Mouse (Mus musculus) MEL (cell line): Measurements from ENCODE around the gene Dhps. TPM values are rescaled to one million over a fixed set of nuclear protein-coding genes. Genes with fewer than 3 reads are reported as not detected.

Experiments
- DNase-seq: peaks from one replicate; pipeline ENCODE4 v3.0.0; 2011; ENCODE audit warnings: low read depth, low spot score
- H3K27ac ChIP-seq: 2 replicates; pipeline ENCODE4 v1.5.1; 2012; ENCODE audit warnings: low read depth, mild to moderate bottlenecking, control low read depth, low read length, moderate library complexity; ENCODE audit not compliant: control insufficient read depth
- H3K27me3 ChIP-seq, 2 experiments: fragments of 150-350 bp in 1 of 2; sonication (generic) in 1 of 2; 2 replicates each; pipeline ENCODE4 v1.6.1; 2012; ENCODE audit warnings: low read length in 2 of 2, mild to moderate bottlenecking in 2 of 2, improper control_type of control experiment in 1 of 2, moderate library complexity in 1 of 2; ENCODE audit not compliant: insufficient read depth in 2 of 2, control insufficient read depth in 1 of 2
- H3K36me3 ChIP-seq, 2 experiments: 2 replicates each; pipeline ENCODE4 v1.6.1; 2012 to 2014; ENCODE audit warnings: low read length in 2 of 2, improper control_type of control experiment in 1 of 2, inconsistent platforms in 1 of 2, mild to moderate bottlenecking in 1 of 2; ENCODE audit not compliant: insufficient read depth in 2 of 2, control insufficient read depth in 1 of 2
- H3K4me1 ChIP-seq, 2 experiments: fragments of 150-350 bp in 1 of 2; sonication (generic) in 1 of 2; 2 replicates each; pipeline ENCODE4 v1.6.1; 2012; ENCODE audit warnings: low read length in 2 of 2, improper control_type of control experiment in 1 of 2, mild to moderate bottlenecking in 1 of 2; ENCODE audit not compliant: insufficient read depth in 2 of 2, control insufficient read depth in 1 of 2
- H3K4me3 ChIP-seq, 2 experiments: fragments of 150-350 bp in 1 of 2; sonication (generic) in 1 of 2; 2 replicates each; pipeline ENCODE4 v1.5.1; 2012; ENCODE audit warnings: low read depth in 2 of 2, low read length in 2 of 2, mild to moderate bottlenecking in 2 of 2, moderate library complexity in 2 of 2, control low read depth in 1 of 2, improper control_type of control experiment in 1 of 2; ENCODE audit not compliant: control insufficient read depth in 1 of 2, insufficient read depth in 1 of 2
- H3K79me2 ChIP-seq: 2 replicates; pipeline ENCODE4 v1.6.1; 2012; ENCODE audit warnings: mild to moderate bottlenecking, low read length, moderate library complexity; ENCODE audit not compliant: control insufficient read depth, poor library complexity, insufficient read depth
- H3K9ac ChIP-seq: 2 replicates; pipeline ENCODE4 v1.6.1; 2012; ENCODE audit warnings: low read depth, mild to moderate bottlenecking, control low read depth, low read length, moderate library complexity; ENCODE audit not compliant: control insufficient read depth, poor library complexity, severe bottlenecking
- H3K9me3 ChIP-seq: fragments of 150-350 bp; sonication (generic); replicated peaks from 2 replicates; pipeline ENCODE4 v1.6.1; 2012; ENCODE audit warnings: mild to moderate bottlenecking, low read length, improper control_type of control experiment, moderate library complexity; ENCODE audit not compliant: insufficient read depth
- BHLHE40 ChIP-seq: IDR thresholded peaks from 2 replicates; pipeline ENCODE4 v1.6.1; 2012; ENCODE audit warnings: low read depth, mild to moderate bottlenecking, inconsistent platforms, low read length, improper control_type of control experiment, borderline replicate concordance
- CHD2 ChIP-seq: IDR thresholded peaks from 2 replicates; pipeline ENCODE4 v1.6.1; 2011; ENCODE audit warnings: low read length, improper control_type of control experiment
- CTCF ChIP-seq, 3 experiments: IDR thresholded peaks in 2 of 3; conservative IDR thresholded peaks in 1 of 3; 2 replicates each; pipeline ENCODE4 v1.5.1; 2011 to 2012; ENCODE audit warnings: low read length in 3 of 3, low read depth in 2 of 3, mild to moderate bottlenecking in 2 of 3, improper control_type of control experiment in 1 of 3, inconsistent platforms in 1 of 3, mixed read lengths in 1 of 3, moderate library complexity in 1 of 3; ENCODE audit not compliant: control insufficient read depth in 1 of 3, insufficient read depth in 1 of 3, poor library complexity in 1 of 3, severe bottlenecking in 1 of 3
- ELF1 ChIP-seq: IDR thresholded peaks from 2 replicates; pipeline ENCODE4 v1.6.1; 2014; ENCODE audit warnings: low read depth, mild to moderate bottlenecking, inconsistent platforms, low read length, improper control_type of control experiment, moderate library complexity
- EP300 ChIP-seq, 2 experiments: IDR thresholded peaks; 2 replicates each; pipeline ENCODE4 v1.6.1; 2011; ENCODE audit warnings: improper control_type of control experiment in 2 of 2, low read length in 2 of 2, low read depth in 1 of 2, mild to moderate bottlenecking in 1 of 2
- ETS1 ChIP-seq: IDR thresholded peaks from 2 replicates; pipeline ENCODE4 v1.6.1; 2012; ENCODE audit warnings: low read depth, mild to moderate bottlenecking, inconsistent platforms, low read length, improper control_type of control experiment, moderate library complexity
- HCFC1 ChIP-seq: IDR thresholded peaks from 2 replicates; pipeline ENCODE4 v1.6.1; 2012; ENCODE audit warnings: low read depth, mild to moderate bottlenecking, inconsistent platforms, low read length, improper control_type of control experiment, moderate library complexity
- JUND ChIP-seq: IDR thresholded peaks from 2 replicates; pipeline ENCODE4 v1.6.1; 2011; ENCODE audit warnings: low read depth, mild to moderate bottlenecking, improper control_type of control experiment, low read length
- MAX ChIP-seq: IDR thresholded peaks from 2 replicates; pipeline ENCODE4 v1.6.1; 2011; ENCODE audit warnings: low read length, improper control_type of control experiment
- MEF2A ChIP-seq: IDR thresholded peaks from 2 replicates; pipeline ENCODE4 v1.6.1; 2014; ENCODE audit warnings: low read depth, mild to moderate bottlenecking, inconsistent platforms, low read length, improper control_type of control experiment; ENCODE audit not compliant: poor library complexity, insufficient replicate concordance, severe bottlenecking; ENCODE audit errors: extremely low read depth
- MXI1 ChIP-seq: IDR thresholded peaks from 2 replicates; pipeline ENCODE4 v1.6.1; 2011; ENCODE audit warnings: mild to moderate bottlenecking, low read depth, low read length, improper control_type of control experiment
- MYB ChIP-seq: IDR thresholded peaks from 2 replicates; pipeline ENCODE4 v1.6.1; 2011; ENCODE audit warnings: mild to moderate bottlenecking, low read depth, low read length, improper control_type of control experiment
- MYC ChIP-seq: IDR thresholded peaks from 2 replicates; pipeline ENCODE4 v1.6.1; 2011; ENCODE audit warnings: low read depth, mild to moderate bottlenecking, low read length, improper control_type of control experiment, moderate library complexity
- NELFE ChIP-seq: IDR thresholded peaks from 2 replicates; pipeline ENCODE4 v1.6.1; 2011; ENCODE audit warnings: low read depth, low read length, improper control_type of control experiment
- NRF1 ChIP-seq: IDR thresholded peaks from 2 replicates; pipeline ENCODE4 v1.6.1; 2014; ENCODE audit warnings: low read depth, mild to moderate bottlenecking, inconsistent platforms, low read length, improper control_type of control experiment, moderate library complexity; ENCODE audit not compliant: poor library complexity, insufficient read depth, severe bottlenecking
- POLR2A ChIP-seq, 2 experiments: IDR thresholded peaks; 2 replicates each; pipeline ENCODE4 v1.6.1; 2011 to 2012; ENCODE audit warnings: low read length in 2 of 2, mild to moderate bottlenecking in 2 of 2, control low read depth in 1 of 2, improper control_type of control experiment in 1 of 2, low read depth in 1 of 2, moderate library complexity in 1 of 2; ENCODE audit not compliant: control insufficient read depth in 1 of 2, insufficient read depth in 1 of 2, poor library complexity in 1 of 2
- POLR2AphosphoS2 ChIP-seq: IDR thresholded peaks from 2 replicates; pipeline ENCODE4 v1.6.1; 2011; ENCODE audit warnings: low read length, improper control_type of control experiment
- POLR2AphosphoS5 ChIP-seq: IDR thresholded peaks from 2 replicates; pipeline ENCODE4 v1.6.1; 2012; ENCODE audit warnings: low read depth, borderline replicate concordance, mild to moderate bottlenecking, inconsistent platforms, low read length, moderate library complexity, mixed read lengths
- RAD21 ChIP-seq: IDR thresholded peaks from 2 replicates; pipeline ENCODE4 v1.6.1; 2011; ENCODE audit warnings: mild to moderate bottlenecking, low read depth, low read length, improper control_type of control experiment
- SIN3A ChIP-seq: IDR thresholded peaks from 2 replicates; pipeline ENCODE4 v1.6.1; 2012; ENCODE audit warnings: low read length, improper control_type of control experiment, inconsistent platforms
- TAL1 ChIP-seq: IDR thresholded peaks from 2 replicates; pipeline ENCODE4 v1.6.1; 2012; ENCODE audit warnings: mild to moderate bottlenecking, inconsistent platforms, low read length, moderate library complexity, mixed read lengths
- TBP ChIP-seq: IDR thresholded peaks from 2 replicates; pipeline ENCODE4 v1.8.0; 2011; ENCODE audit warnings: low read depth, low read length, improper control_type of control experiment
- TCF12 ChIP-seq: IDR thresholded peaks from 2 replicates; pipeline ENCODE4 v1.6.1; 2014; ENCODE audit warnings: low read depth, mild to moderate bottlenecking, inconsistent platforms, low read length, improper control_type of control experiment, moderate library complexity
- USF1 ChIP-seq: IDR thresholded peaks from 2 replicates; pipeline ENCODE4 v1.6.1; 2014; ENCODE audit warnings: low read depth, mild to moderate bottlenecking, inconsistent platforms, low read length, improper control_type of control experiment, moderate library complexity
- ZC3H11A ChIP-seq: IDR thresholded peaks from 2 replicates; pipeline ENCODE4 v1.6.1; 2012; ENCODE audit warnings: low read depth, mild to moderate bottlenecking, inconsistent platforms, low read length, improper control_type of control experiment
- ZKSCAN1 ChIP-seq: IDR thresholded peaks from 2 replicates; pipeline ENCODE4 v1.6.1; 2012; ENCODE audit warnings: low read depth, mild to moderate bottlenecking, inconsistent platforms, low read length, improper control_type of control experiment, moderate library complexity
- ZMIZ1 ChIP-seq: IDR thresholded peaks from 2 replicates; pipeline ENCODE4 v1.6.1; 2012; ENCODE audit warnings: low read depth, mild to moderate bottlenecking, inconsistent platforms, low read length, improper control_type of control experiment, moderate library complexity
- ZNF384 ChIP-seq: IDR thresholded peaks from 2 replicates; pipeline ENCODE4 v1.6.1; 2012; ENCODE audit warnings: low read depth, mild to moderate bottlenecking, inconsistent platforms, low read length, improper control_type of control experiment
- polyA plus RNA-seq, 2 experiments: library from polyadenylated mRNA; stranded (reverse) in 1 of 2; unstranded in 1 of 2; fragments of >175 nt in 1 of 2; fragments of >200 nt in 1 of 2; gene quantifications; 2 replicates each; pipeline versions ENCODE4 v1.2.1 to v1.2.4; 2012; ENCODE audit warnings: low replicate concordance in 2 of 2, low read depth in 1 of 2; ENCODE audit not compliant: insufficient read length in 2 of 2, insufficient read depth in 1 of 2, missing spikeins in 1 of 2
- total RNA-seq: library from RNA; depleted of rRNA; stranded (reverse); fragments of 300-350 nt; gene quantifications from 2 replicates; pipeline ENCODE4 v1.2.3, GENCODE M21; 2012

Dhps gene
- total and polyA plus RNA-seq, 3 experiments, result 44.6 to 68.3 TPM; not detected in 1

DNA sequence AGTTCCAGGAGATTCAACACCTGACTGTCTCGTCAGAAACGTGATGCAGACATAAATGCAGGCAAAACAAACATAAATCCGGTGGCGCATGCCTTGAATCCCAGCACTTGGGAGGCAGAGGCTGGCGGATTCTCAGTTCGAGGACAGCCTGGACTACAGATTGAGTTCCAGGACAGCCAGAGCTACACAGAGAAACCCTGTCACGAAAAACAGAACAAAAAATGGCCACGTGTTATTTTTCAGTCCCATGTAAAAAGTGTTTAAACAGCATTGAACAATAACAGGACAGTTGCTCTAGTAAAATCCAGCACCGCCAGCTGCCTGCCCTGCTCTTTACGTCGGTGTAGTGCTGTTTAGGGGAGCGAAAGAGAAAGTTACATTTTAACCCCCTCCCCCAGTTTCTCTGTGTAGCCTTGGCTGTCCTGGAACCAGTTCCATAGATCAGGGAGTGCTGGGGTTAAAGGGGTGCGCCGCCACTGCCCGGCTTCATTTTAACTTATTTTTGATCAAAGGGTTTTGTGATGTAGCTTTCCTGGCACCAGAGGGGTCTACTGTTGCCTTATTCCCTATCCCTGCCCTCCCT is 35.7 kb upstream of the Dhps start:
- Histone ChIP-seq H3K27me3 (no peaks in the 10 kb centered on the region), H3K9ac (peak overlapping the region; percentile 96), H3K79me2 (peaks cover 44% of the 10 kb centered on the region), H3K4me1 (peaks cover 3 to 13% of the 10 kb centered on the region in 2 experiments), H3K4me3 (peak overlapping the region; percentile 65 to 88), H3K36me3 (peaks cover 5 to 25% of the 10 kb centered on the region in 2 experiments), H3K9me3 (no peaks in the 10 kb centered on the region), H3K27ac (peak overlapping the region; percentile 97)
- DNase-seq, result peak; percentile 77
- TF ChIP-seq POLR2AphosphoS2, result peak; percentile 42
- TF ChIP-seq CHD2, result no peak; the same call in 1 of the 2 replicates
- peak; percentile 62 for TF ChIP-seq USF1
- no peak for TF ChIP-seq NRF1
- no peak; the same call in 1 of the 2 replicates for TF ChIP-seq ZNF384
- peak; percentile 47; the same call in 1 of the 2 replicates for TF ChIP-seq SIN3A
- TF ChIP-seq ZKSCAN1, result peak; percentile 35; the same call in 1 of the 2 replicates
- TF ChIP-seq JUND, result no peak
- peak; percentile 85 for TF ChIP-seq MAX
- TF ChIP-seq MXI1, result peak; percentile 81
- TF ChIP-seq POLR2AphosphoS5, result 0 out of 2 replicates have a peak, but pooled peaks have one; percentile 23
- TF ChIP-seq TBP, result peak; percentile 80
- TF ChIP-seq, all 39 proteins: peak for 8

DNA sequence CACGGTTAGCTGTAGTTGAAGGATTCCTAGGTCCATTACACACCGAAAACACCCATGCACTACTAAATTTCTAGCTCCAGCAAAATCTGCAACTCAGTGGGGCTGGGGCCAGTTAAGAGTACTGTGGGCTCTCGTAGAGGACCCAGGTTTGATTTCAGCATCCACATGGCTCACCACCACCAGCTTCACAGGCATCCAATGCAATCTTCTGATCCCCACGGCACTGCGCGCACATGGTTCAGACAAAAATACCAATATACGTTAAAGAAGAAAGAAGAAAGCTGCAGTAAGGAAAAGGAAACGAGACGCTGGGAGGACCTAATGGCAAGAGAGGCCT is 35.2 kb upstream of the Dhps start:
- H3K27ac ChIP-seq, result peak overlapping the region; percentile 97
- peak overlapping the region; percentile 96 for H3K9ac ChIP-seq
- no peaks in the 10 kb centered on the region for H3K9me3 ChIP-seq
- peaks cover 49% of the 10 kb centered on the region for H3K79me2 ChIP-seq
- peak overlapping the region; percentile 65 to 88 for H3K4me3 ChIP-seq
- no peak for DNase-seq
- peaks cover 3 to 15% of the 10 kb centered on the region in 2 experiments for H3K4me1 ChIP-seq
- no peaks in the 10 kb centered on the region for H3K27me3 ChIP-seq
- peaks cover 9 to 30% of the 10 kb centered on the region in 2 experiments for H3K36me3 ChIP-seq
- TF ChIP-seq POLR2A (IDR thresholded peaks at IDR 0.05; ENCODE audit: control insufficient read depth in 1 of 2, insufficient read depth in 1 of 2, low read depth in 1 of 2, low read length in 2 of 2, poor library complexity in 1 of 2) (peak; percentile 27 to 84; a peak in 3 of 4 replicates), CHD2 (no peak), MYB (no peak), ZC3H11A (no peak), ELF1 (no peak), CTCF (IDR thresholded peaks at IDR 0.05 in 2 of 3, conservative IDR thresholded peaks at IDR 0.05 in 1 of 3; ENCODE audit: control insufficient read depth in 1 of 3, insufficient read depth in 1 of 3, low read depth in 2 of 3, low read length in 3 of 3, poor library complexity in 1 of 3, severe bottlenecking in 1 of 3) (no peak), HCFC1 (no peak), TCF12 (no peak), JUND (no peak), NELFE (peak; percentile 53), BHLHE40 (no peak), EP300 (IDR thresholded peaks at IDR 0.05; ENCODE audit: low read depth in 1 of 2, low read length in 2 of 2) (no peak), POLR2AphosphoS2 (peak; percentile 87; the same call in 1 of the 2 replicates), ZMIZ1 (no peak; the same call in 1 of the 2 replicates), ZNF384 (no peak), NRF1 (no peak), TAL1 (no peak), MEF2A (no peak), ETS1 (no peak), POLR2AphosphoS5 (no peak), TBP (peak; percentile 97), MXI1 (no peak; the same call in 1 of the 2 replicates), RAD21 (no peak), USF1 (no peak), MYC (no peak; the same call in 1 of the 2 replicates)
